Mouse (Mus musculus) MEL (cell line): ENCODE results near the gene 2310022A10Rik. TPM values are rescaled to one million over a fixed set of nuclear protein-coding genes. Genes with fewer than 3 reads are reported as not detected.

Experiments
- polyA plus RNA-seq, 2 experiments: library from polyadenylated mRNA; stranded (reverse) in 1 of 2; unstranded in 1 of 2; fragments of >175 nt in 1 of 2; fragments of >200 nt in 1 of 2; gene quantifications; 2 replicates each; pipeline versions ENCODE4 v1.2.1 to v1.2.4; 2012; ENCODE audit warnings: low replicate concordance in 2 of 2, low read depth in 1 of 2; ENCODE audit not compliant: insufficient read length in 2 of 2, insufficient read depth in 1 of 2, missing spikeins in 1 of 2
- total RNA-seq: library from RNA; depleted of rRNA; stranded (reverse); fragments of 300-350 nt; gene quantifications from 2 replicates; pipeline ENCODE4 v1.2.3, GENCODE M21; 2012; rRNA removed

The 2310022A10Rik gene
- total and polyA plus RNA-seq, 3 experiments: 6.6 to 33.2 TPM; not detected in 1

Other genes with a start within 250 kb of the 2310022A10Rik start
- 2.2 and 2.9 TPM in 2 replicates for gene Ltbp4, start 215.5 kb upstream of the 2310022A10Rik start, total RNA-seq
- 10 to 100 TPM in 1 of 2 experiments, not detected in 1; 14.2 TPM for gene Ltbp4, start 215.5 kb upstream of the 2310022A10Rik start, polyA plus RNA-seq
- 24.2 and 25.4 TPM in 2 replicates for gene Shkbp1, start 197.2 kb upstream of the 2310022A10Rik start, total RNA-seq
- 10 to 100 TPM in 1 of 2 experiments, not detected in 1; 77.0 TPM for gene Shkbp1, start 197.2 kb upstream of the 2310022A10Rik start, polyA plus RNA-seq
- gene Gm20479, start 195.8 kb upstream of the 2310022A10Rik start, total RNA-seq: 0.42 TPM in 1 of 2 replicates, not detected in the other
- 1 to 10 TPM in 1 of 2 experiments, not detected in 1; 2.7 TPM for gene Gm20479, start 195.8 kb upstream of the 2310022A10Rik start, polyA plus RNA-seq
- 0.19 and 0.36 TPM in 2 replicates for gene Sptbn4, start 105.5 kb upstream of the 2310022A10Rik start, total RNA-seq
- under 1 TPM in 1 of 2 experiments, not detected in 1; 0.68 TPM for gene Sptbn4, start 105.5 kb upstream of the 2310022A10Rik start, polyA plus RNA-seq
- gene Blvrb, start 105.3 kb upstream of the 2310022A10Rik start, total RNA-seq: 183 and 245 TPM in 2 replicates
- 100 to 1,000 TPM in 1 of 2 experiments, not detected in 1; 210 TPM for gene Blvrb, start 105.3 kb upstream of the 2310022A10Rik start, polyA plus RNA-seq
- gene Sertad3, start 79.5 kb upstream of the 2310022A10Rik start, total RNA-seq: 2.0 and 2.4 TPM in 2 replicates
- 1 to 10 TPM in 1 of 2 experiments, not detected in 1; 6.7 TPM for gene Sertad3, start 79.5 kb upstream of the 2310022A10Rik start, polyA plus RNA-seq
- gene Sertad1, start 66.3 kb upstream of the 2310022A10Rik start, total RNA-seq: 9.9 and 12.4 TPM in 2 replicates
- gene Sertad1, start 66.3 kb upstream of the 2310022A10Rik start, polyA plus RNA-seq: 10 to 100 TPM in 1 of 2 experiments, not detected in 1; 10.6 TPM
- gene Prx, start 53.9 kb upstream of the 2310022A10Rik start, total RNA-seq: 0.39 TPM in 2 replicates
- 1 to 10 TPM in 1 of 2 experiments, not detected in 1; 1.4 TPM for gene Prx, start 53.9 kb upstream of the 2310022A10Rik start, polyA plus RNA-seq
- not detected in 2 replicates for gene Hipk4, start 30.0 kb upstream of the 2310022A10Rik start, total RNA-seq
- gene Hipk4, start 30.0 kb upstream of the 2310022A10Rik start, polyA plus RNA-seq: under 1 TPM in 1 of 2 experiments, not detected in 1; 0.26 TPM
- gene Pld3, start within 50 bp of the 2310022A10Rik start, total RNA-seq: 8.0 and 11.1 TPM in 2 replicates
- gene Pld3, start within 50 bp of the 2310022A10Rik start, polyA plus RNA-seq: 10 to 100 TPM in 1 of 2 experiments, not detected in 1; 22.8 TPM
- gene Akt2, start 38.3 kb downstream of the 2310022A10Rik start, total RNA-seq: 69.0 and 73.5 TPM in 2 replicates
- 100 to 1,000 TPM in 1 of 2 experiments, not detected in 1; 127 TPM for gene Akt2, start 38.3 kb downstream of the 2310022A10Rik start, polyA plus RNA-seq
- gene Ttc9b, start 100.7 kb downstream of the 2310022A10Rik start, total RNA-seq: 0.13 and 0.19 TPM in 2 replicates
- gene Ttc9b, start 100.7 kb downstream of the 2310022A10Rik start, polyA plus RNA-seq: under 1 TPM in 1 of 2 experiments, not detected in 1; 0.19 TPM
- 22.0 and 24.8 TPM in 2 replicates for gene Map3k10, start 121.4 kb downstream of the 2310022A10Rik start, total RNA-seq
- 10 to 100 TPM in 1 of 2 experiments, not detected in 1; 33.3 TPM for gene Map3k10, start 121.4 kb downstream of the 2310022A10Rik start, polyA plus RNA-seq
- gene Zfp607b, start 136.1 kb downstream of the 2310022A10Rik start, total RNA-seq: 1.6 and 1.9 TPM in 2 replicates
- gene Zfp607b, start 136.1 kb downstream of the 2310022A10Rik start, polyA plus RNA-seq: 1 to 10 TPM in 1 of 2 experiments, not detected in 1; 2.3 TPM
- 6.5 and 6.7 TPM in 2 replicates for gene Zfp60, start 178.2 kb downstream of the 2310022A10Rik start, total RNA-seq
- 100 to 1,000 TPM in 1 of 2 experiments, 1 to 10 TPM in 1; 4.2 to 137 TPM for gene Zfp60, start 178.2 kb downstream of the 2310022A10Rik start, polyA plus RNA-seq